Mouse (Mus musculus): Measurements from ENCODE around the gene Mrpl53.
A peak's percentile ranks its signal among the peaks of the same experiment; 100 is the strongest.

The Mrpl53 gene

GRCm38 (mm10) chr6:83122961-83123360 is 14.1 kb downstream of the Mrpl53 start:
- DNase-seq, result no peak

GRCm38 (mm10) chr6:83124851-83125312 is 16.0 kb downstream of the Mrpl53 start:
- DNase-seq, result peak; percentile 86

GRCm38 (mm10) chr6:83125331-83125730 is 16.5 kb downstream of the Mrpl53 start, which contains the start of gene Ino80b:
Ino80b (minus strand) TSS chr6:83125431.
- DNase-seq, result no peak

- no peak for DNase-seq
These were observed 18.6 kb downstream of the Mrpl53 start for GRCm38 (mm10) chr6:83127419-83127818.

- no peak for DNase-seq
These were observed 22.7 kb downstream of the Mrpl53 start for GRCm38 (mm10) chr6:83131469-83132034.

- DNase-seq, result no peak
These were observed 23.5 kb downstream of the Mrpl53 start for GRCm38 (mm10) chr6:83132176-83132919.

- no peak for DNase-seq
These were observed 25.4 kb downstream of the Mrpl53 start for GRCm38 (mm10) chr6:83134226-83134625.

- no peak for DNase-seq
These were observed 26.2 kb downstream of the Mrpl53 start, which contains the start of gene Rtkn for GRCm38 (mm10) chr6:83134951-83135513. Rtkn (plus strand) TSS chr6:83135463.

- DNase-seq, result no peak
These were observed 26.8 kb downstream of the Mrpl53 start for GRCm38 (mm10) chr6:83135571-83136161.

- DNase-seq, result no peak
These were observed 27.5 kb downstream of the Mrpl53 start for GRCm38 (mm10) chr6:83136291-83136880.

GRCm38 (mm10) chr6:83136881-83137575 is 28.2 kb downstream of the Mrpl53 start:
- no peak for DNase-seq

- DNase-seq, result peak; percentile 59
These were observed 28.7 kb downstream of the Mrpl53 start for GRCm38 (mm10) chr6:83137576-83137950.

GRCm38 (mm10) chr6:83138056-83138455 is 29.2 kb downstream of the Mrpl53 start:
- no peak for DNase-seq

- no peak for DNase-seq
These were observed 31.2 kb downstream of the Mrpl53 start for GRCm38 (mm10) chr6:83140044-83140443.

GRCm38 (mm10) chr6:83141636-83142035 is 32.8 kb downstream of the Mrpl53 start:
- DNase-seq, result no peak

- peak; percentile 63 for DNase-seq
These were observed 33.4 kb downstream of the Mrpl53 start for GRCm38 (mm10) chr6:83142211-83142731.

GRCm38 (mm10) chr6:83142886-83143285 is 34.0 kb downstream of the Mrpl53 start:
- no peak for DNase-seq

GRCm38 (mm10) chr6:83145209-83145608 is 36.4 kb downstream of the Mrpl53 start:
- no peak for DNase-seq

GRCm38 (mm10) chr6:83145805-83146204 is 37.0 kb downstream of the Mrpl53 start:
- DNase-seq, result no peak

GRCm38 (mm10) chr6:83147280-83147679 is 38.4 kb downstream of the Mrpl53 start:
- DNase-seq, result no peak

- no peak for DNase-seq
These were observed 42.9 kb downstream of the Mrpl53 start for GRCm38 (mm10) chr6:83151721-83152120.

GRCm38 (mm10) chr6:83153038-83153437 is 44.2 kb downstream of the Mrpl53 start:
- DNase-seq, result no peak

Data from right cerebral cortex, postnatal 4 days (tissue).